Mouse (Mus musculus) ES-E14 (cell line): ENCODE results near the gene Fryl. TPM values are rescaled to one million over a fixed set of nuclear protein-coding genes. Genes with fewer than 3 reads are reported as not detected.
A peak's percentile ranks its signal among the peaks of the same experiment; 100 is the strongest.

Experiments
- DNase-seq: peaks from one replicate; pipeline ENCODE4 v3.0.0-alpha.2; 2013; ENCODE audit warnings: low read depth, low spot score
- H3K27ac ChIP-seq: 2 replicates; pipeline ENCODE4 v1.5.1; 2012; ENCODE audit warnings: low read depth, mild to moderate bottlenecking, low read length, moderate library complexity, mixed read lengths; ENCODE audit not compliant: poor library complexity, insufficient read depth, severe bottlenecking
- H3K36me3 ChIP-seq: 2 replicates; pipeline ENCODE4 v1.6.1; 2012; ENCODE audit warnings: mild to moderate bottlenecking, low read length, moderate library complexity, mixed read lengths; ENCODE audit not compliant: control insufficient read depth, poor library complexity, insufficient read depth, severe bottlenecking
- H3K4me1 ChIP-seq, 2 experiments: fragments of 150-350 bp in 1 of 2; sonication (generic) in 1 of 2; 2 replicates each; pipeline ENCODE4 v1.6.1; 2012; ENCODE audit warnings: low read length in 2 of 2, mild to moderate bottlenecking in 1 of 2, mixed read lengths in 1 of 2; ENCODE audit not compliant: control insufficient read depth in 2 of 2, insufficient read depth in 2 of 2, poor library complexity in 1 of 2
- H3K4me3 ChIP-seq, 2 experiments: fragments of 150-350 bp in 1 of 2; sonication (generic) in 1 of 2; 2 replicates each; pipeline ENCODE4 v1.5.1; 2012; ENCODE audit warnings: low read length in 2 of 2, low read depth in 1 of 2, mild to moderate bottlenecking in 1 of 2, mixed read lengths in 1 of 2; ENCODE audit not compliant: insufficient read depth in 1 of 2, poor library complexity in 1 of 2, severe bottlenecking in 1 of 2
- H3K9ac ChIP-seq: 2 replicates; pipeline ENCODE4 v1.6.1; 2012; ENCODE audit warnings: low read depth, mild to moderate bottlenecking, low read length, mixed read lengths; ENCODE audit not compliant: poor library complexity, insufficient read depth, severe bottlenecking
- H3K9me3 ChIP-seq: fragments of 150-350 bp; sonication (generic); 2 replicates; pipeline ENCODE4 v1.6.1; 2012; ENCODE audit warnings: low read depth, mild to moderate bottlenecking, low read length; ENCODE audit not compliant: control insufficient read depth, insufficient read depth
- CHD2 ChIP-seq: IDR thresholded peaks from 2 replicates; pipeline ENCODE4 v1.6.1; 2014; ENCODE audit warnings: mild to moderate bottlenecking, low read depth, low read length, inconsistent platforms
- HCFC1 ChIP-seq: IDR thresholded peaks from 2 replicates; pipeline ENCODE4 v1.6.1; 2012; ENCODE audit warnings: low read length, inconsistent platforms, borderline replicate concordance; ENCODE audit not compliant: insufficient read depth
- MAFK ChIP-seq: IDR thresholded peaks from 2 replicates; pipeline ENCODE4 v1.6.1; 2014; ENCODE audit warnings: mild to moderate bottlenecking, low read depth, low read length, inconsistent platforms; ENCODE audit not compliant: insufficient read depth
- ZC3H11A ChIP-seq: IDR thresholded peaks from 2 replicates; pipeline ENCODE4 v1.6.1; 2012; ENCODE audit warnings: low read depth, mild to moderate bottlenecking, inconsistent platforms, low read length, borderline replicate concordance
- ZNF384 ChIP-seq: IDR thresholded peaks from 2 replicates; pipeline ENCODE4 v1.6.1; 2012; ENCODE audit warnings: low read depth, low read length, inconsistent platforms
- in situ Hi-C, 2 experiments: fragments of 600-800 bp; cut with MboI; formaldehyde crosslinking; loops; one replicate each; pipeline ENCODE4 v1.15.1; 2025; ENCODE audit warnings: low sequenced_read_pairs in 2 of 2, inconsistent platforms in 1 of 2; ENCODE audit not compliant: unreplicated experiment in 2 of 2
- total RNA-seq: library from RNA; depleted of rRNA; stranded (reverse); fragments of 300-350 nt; gene quantifications from 2 replicates; pipeline ENCODE4 v1.2.3, GENCODE M21; 2012; rRNA removed

Gene Fryl
- 52.4 and 53.3 TPM in 2 replicates for total RNA-seq

GRCm38 (mm10) chr5:73256352-73257065, at the start of gene Fryl:
Fryl (minus strand) TSS chr5:73256619.
- TF ChIP-seq HCFC1: no peak
- peak; percentile 88 for TF ChIP-seq CHD2
- Histone ChIP-seq H3K9ac (peak within 1 kb of the TSS; percentile 87), H3K9me3 (no peaks in the 10 kb centered on the region), H3K36me3 (no peaks in the 10 kb centered on the region; the same call in 1 of the 2 replicates), H3K4me1 (peaks cover 0 to 8% of the 10 kb centered on the region in 2 experiments; a peak in 1 of 4 replicates), H3K4me3 (peak within 1 kb of the TSS; percentile 82 to 99), H3K27ac (peak within 1 kb of the TSS; percentile 68)
- peak; percentile 99 for DNase-seq
- in situ Hi-C loops: no loop called here

GRCm38 (mm10) chr5:73304507-73304906, 48.1 kb upstream of the Fryl start:
- H3K9me3 ChIP-seq: no peaks in the 10 kb centered on the region
- no peak for DNase-seq
- no peak overlapping the region for H3K9ac ChIP-seq
- H3K36me3 ChIP-seq: peaks cover 24% of the 10 kb centered on the region
- in situ Hi-C loops: no loop called here
- TF ChIP-seq MAFK (no peak), CHD2 (no peak), ZC3H11A (no peak), HCFC1 (no peak), ZNF384 (no peak)
- no peak overlapping the region for H3K27ac ChIP-seq
- H3K4me1 ChIP-seq: no peaks in the 10 kb centered on the region
- H3K4me3 ChIP-seq: no peak overlapping the region

- DNase-seq: no peak
- TF ChIP-seq MAFK (no peak), CHD2 (no peak), HCFC1 (no peak), ZC3H11A (no peak), ZNF384 (no peak)
- Histone ChIP-seq H3K36me3 (peaks cover 19% of the 10 kb centered on the region), H3K9me3 (no peaks in the 10 kb centered on the region), H3K4me3 (no peak overlapping the region), H3K4me1 (no peaks in the 10 kb centered on the region), H3K27ac (no peak overlapping the region), H3K9ac (no peak overlapping the region)
- in situ Hi-C loops: no loop called here
Observed at GRCm38 (mm10) chr5:73301601-73302307, 45.3 kb upstream of the Fryl start.

- no peak for DNase-seq
- Histone ChIP-seq H3K36me3 (peaks cover 12% of the 10 kb centered on the region), H3K27ac (no peak overlapping the region), H3K4me3 (no peak overlapping the region), H3K4me1 (peaks cover 4 to 5% of the 10 kb centered on the region in 2 experiments; a peak in 1 of 4 replicates), H3K9me3 (no peaks in the 10 kb centered on the region), H3K9ac (no peak overlapping the region)
- in situ Hi-C loops: no loop called here
- no peak for TF ChIP-seq CHD2
- no peak for TF ChIP-seq HCFC1
- TF ChIP-seq ZNF384: no peak
- no peak for TF ChIP-seq MAFK
- TF ChIP-seq ZC3H11A: no peak
Observed at GRCm38 (mm10) chr5:73295916-73296315, 39.5 kb upstream of the Fryl start.
